Mouse (Mus musculus): ENCODE data around the gene Chrng.

Gene Chrng

GRCm38 (mm10) chr1:87200811-87201210 is 3.6 kb upstream of the Chrng start:
- no peak for DNase-seq

- DNase-seq = no peak
These were observed 2.6 kb upstream of the Chrng start for GRCm38 (mm10) chr1:87201848-87202247.

GRCm38 (mm10) chr1:87203779-87204178 is 678 bp upstream of the Chrng start:
- DNase-seq = no peak

GRCm38 (mm10) chr1:87205038-87205437 is 581 bp downstream of the Chrng start:
- no peak for DNase-seq

- DNase-seq = no peak
These were observed 1.0 kb downstream of the Chrng start for GRCm38 (mm10) chr1:87205502-87205901.

GRCm38 (mm10) chr1:87206339-87206738 is 1.9 kb downstream of the Chrng start:
- DNase-seq = no peak

GRCm38 (mm10) chr1:87211431-87211830 is 7.0 kb downstream of the Chrng start:
- no peak for DNase-seq

GRCm38 (mm10) chr1:87213735-87214704 is 9.6 kb downstream of the Chrng start, which contains the start of gene Eif4e2:
Gene Eif4e2 (plus strand): TSS chr1:87213914.
- DNase-seq = peak; percentile 89 to 94

GRCm38 (mm10) chr1:87214748-87215147 is 10.3 kb downstream of the Chrng start:
- DNase-seq = no peak

GRCm38 (mm10) chr1:87217938-87218337 is 13.5 kb downstream of the Chrng start:
- DNase-seq = no peak

GRCm38 (mm10) chr1:87225739-87226138 is 21.3 kb downstream of the Chrng start:
- DNase-seq = no peak

- DNase-seq = no peak
These were observed 22.1 kb downstream of the Chrng start for GRCm38 (mm10) chr1:87226409-87227159.

GRCm38 (mm10) chr1:87227160-87227550 is 22.7 kb downstream of the Chrng start:
- DNase-seq = no peak

GRCm38 (mm10) chr1:87230606-87231005 is 26.1 kb downstream of the Chrng start:
- no peak for DNase-seq

- no peak for DNase-seq
These were observed 27.7 kb downstream of the Chrng start for GRCm38 (mm10) chr1:87232197-87232596.

GRCm38 (mm10) chr1:87239056-87239455 is 34.6 kb downstream of the Chrng start:
- no peak for DNase-seq

GRCm38 (mm10) chr1:87243021-87243420 is 38.6 kb downstream of the Chrng start:
- no peak for DNase-seq

GRCm38 (mm10) chr1:87245430-87245829 is 41.0 kb downstream of the Chrng start:
- no peak for DNase-seq

GRCm38 (mm10) chr1:87245929-87246815 is 41.7 kb downstream of the Chrng start:
- DNase-seq = peak; percentile 69 to 72

- no peak for DNase-seq
These were observed 47.7 kb downstream of the Chrng start for GRCm38 (mm10) chr1:87252040-87252609.

GRCm38 (mm10) chr1:87255173-87255572 is 50.7 kb downstream of the Chrng start:
- DNase-seq = no peak

- DNase-seq = no peak
These were observed 53.2 kb downstream of the Chrng start for GRCm38 (mm10) chr1:87257691-87258090.

All from thymus, postnatal 36 days (tissue).